Mouse (Mus musculus): Measurements from ENCODE around the gene Arid1b.

- no peak for TF ChIP-seq CHD2 (IDR thresholded peaks at IDR 0.05; ENCODE audit: low read depth, low read length)
- TF ChIP-seq ZC3H11A (IDR thresholded peaks at IDR 0.05; ENCODE audit: borderline replicate concordance, low read depth, low read length), result no peak
- no peak for TF ChIP-seq MAFK (IDR thresholded peaks at IDR 0.05; ENCODE audit: insufficient read depth, low read depth, low read length)
- no peak for TF ChIP-seq HCFC1 (IDR thresholded peaks at IDR 0.05; ENCODE audit: borderline replicate concordance, insufficient read depth, low read length)
- no peak for TF ChIP-seq ZNF384 (IDR thresholded peaks at IDR 0.05; ENCODE audit: low read depth, low read length)
These were observed 335.9 kb downstream of the Arid1b start for GRCm38 (mm10) chr17:5330063-5330462.

Data from ES-E14 (cell line).